8 mouse cellular contexts compared by ENCODE assay signal in the genomic region with DNA sequence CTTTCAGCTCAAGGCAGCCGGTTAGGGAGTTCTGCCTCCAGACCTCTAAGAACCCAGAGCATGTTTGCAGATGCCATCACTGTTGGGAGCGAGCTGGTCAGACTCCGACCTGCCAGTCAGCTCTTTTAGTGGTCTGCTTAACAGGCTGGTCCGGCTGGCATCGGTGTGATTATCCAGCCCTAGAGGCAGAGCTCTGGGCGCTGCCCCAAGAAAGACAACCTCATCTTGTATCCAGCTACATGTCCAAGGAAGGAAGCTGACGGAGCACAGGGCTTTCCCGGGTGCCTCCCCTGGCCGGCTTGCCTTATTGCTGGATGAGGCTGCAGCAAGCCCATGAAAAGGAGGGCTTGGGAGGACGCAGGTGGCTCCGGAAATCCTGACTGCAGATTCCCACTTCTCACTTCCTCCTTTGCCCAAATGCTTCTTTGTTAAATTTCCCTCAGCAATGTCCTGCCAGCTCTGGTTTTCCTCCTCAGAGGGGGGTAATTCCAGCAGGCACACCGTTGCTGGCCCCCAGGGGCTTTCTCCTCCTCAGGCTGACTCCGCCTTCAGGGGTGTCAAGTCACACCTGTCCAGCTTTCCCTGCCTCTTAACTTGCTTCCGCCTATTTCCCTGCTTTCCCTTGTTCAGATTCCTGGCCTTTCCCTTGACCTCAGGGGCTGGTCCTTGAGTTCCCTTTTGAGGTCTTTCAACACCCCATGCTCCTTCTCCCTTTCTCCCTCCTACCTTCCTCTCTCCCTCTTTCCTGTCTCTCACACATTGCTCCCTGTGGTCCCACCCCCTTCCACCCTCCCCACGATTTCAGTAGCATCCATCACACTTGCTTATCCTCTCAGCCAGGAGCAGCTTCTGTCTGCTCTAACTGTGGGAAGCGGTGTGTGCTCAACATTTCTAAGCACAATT. TPM values are rescaled to one million over a fixed set of nuclear protein-coding genes. Genes with fewer than 3 reads are reported as not detected.
A peak's percentile ranks its signal among the peaks of the same experiment; 100 is the strongest.
DNase-seq lines count a peak whose midpoint lies in the region; ATAC-seq and TF ChIP-seq lines count a peak whose summit lies in the region.
"Had no signal": no experiment of that assay in that cellular context is flagged by ENCODE, and none has a peak within 500 bp of the region (broad histone marks: within the 10 kb centered on the region; RNA-seq: fewer than 3 reads in every experiment).

No protein-coding gene starts in this region.

- peak overlapping the region; percentile 32 for H3K4me3 ChIP-seq in embryonic facial prominence, embryonic 10.5 days
- H3K4me3 ChIP-seq in lung, embryonic 14.5 days (ENCODE audit: low read depth, low read length) = no peak overlapping the region
- no peak overlapping the region for H3K4me3 ChIP-seq in thymus, adult 2 months (ENCODE audit: control insufficient read depth, insufficient read depth, low read length)

- peaks cover 33% of the 10 kb centered on the region for H3K4me1 ChIP-seq in embryonic facial prominence, embryonic 10.5 days
- H3K4me1 ChIP-seq in lung, embryonic 14.5 days (ENCODE audit: insufficient read depth) = peaks cover 11% of the 10 kb centered on the region
- H3K4me1 ChIP-seq in thymus, adult 2 months (replicated peaks; ENCODE audit: control insufficient read depth, insufficient read depth, low read length) = no peaks in the 10 kb centered on the region

- H3K36me3 ChIP-seq in embryonic facial prominence, embryonic 10.5 days (replicated peaks) = no peaks in the 10 kb centered on the region
- no peaks in the 10 kb centered on the region; the same call in 1 of the 2 replicates for H3K36me3 ChIP-seq in lung, embryonic 14.5 days (ENCODE audit: insufficient read depth)
- no peaks in the 10 kb centered on the region for H3K36me3 ChIP-seq in thymus, adult 2 months (ENCODE audit: control insufficient read depth, insufficient read depth, low read length)

- H3K9ac ChIP-seq in lung, embryonic 14.5 days = peak overlapping the region; percentile 38; the same call in 1 of the 2 replicates

- no peak for TF ChIP-seq CTCF in lung, embryonic 14.5 days (IDR thresholded peaks at IDR 0.05; ENCODE audit: low read depth)
- TF ChIP-seq CTCF in thymus, adult 2 months (IDR thresholded peaks at IDR 0.05; ENCODE audit: borderline replicate concordance, control insufficient read depth, extremely low read depth, insufficient read depth, low read length, poor library complexity) = no peak

- 19% methylated on average over 16 of the region's 16 CpGs for WGBS in embryonic facial prominence, embryonic 10.5 days
- 13% methylated on average over 16 of the region's 16 CpGs for WGBS in lung, embryonic 14.5 days
- 74% methylated on average over 16 of the region's 16 CpGs for WGBS in thymus, adult 2 months

- H3K9me3 ChIP-seq in embryonic facial prominence, embryonic 10.5 days = no peaks in the 10 kb centered on the region
- no peaks in the 10 kb centered on the region for H3K9me3 ChIP-seq in lung, embryonic 14.5 days (ENCODE audit: low read depth, low read length)

- H3K4me2 ChIP-seq in lung, embryonic 14.5 days = peak overlapping the region; percentile 56

- H3K27me3 ChIP-seq in embryonic facial prominence, embryonic 10.5 days (replicated peaks; ENCODE audit: low read depth, poor library complexity, severe bottlenecking) = no peaks in the 10 kb centered on the region
- H3K27me3 ChIP-seq in lung, embryonic 14.5 days (ENCODE audit: insufficient read depth, low read length) = no peaks in the 10 kb centered on the region
- H3K27me3 ChIP-seq in thymus, adult 2 months (ENCODE audit: control insufficient read depth, insufficient read depth, low read length) = no peaks in the 10 kb centered on the region

- peak; percentile 73 for DNase-seq in cerebellum, adult 11 months
- peak; percentile 24 for DNase-seq in embryonic facial prominence, embryonic 10.5 days (ENCODE audit: low spot score)
- DNase-seq in heart, adult 9 months (ENCODE audit: low spot score in 2 of 2) = peak; percentile 78 to 79
- DNase-seq in kidney, adult 9 months = peak; percentile 38
- DNase-seq in lung, embryonic 14.5 days = peak; percentile 49
- DNase-seq in right cerebral cortex, postnatal 25 days = peak; percentile 40
- no peak for DNase-seq in thymus, adult 2 months

- peak; percentile 42 for ATAC-seq in lung, embryonic 14.5 days (ENCODE audit: insufficient read depth)

- peak overlapping the region; percentile 19 for H3K27ac ChIP-seq in embryonic facial prominence, embryonic 10.5 days (replicated peaks)
- H3K27ac ChIP-seq in lung, embryonic 14.5 days (ENCODE audit: low read depth) = peak overlapping the region; percentile 2; the same call in 1 of the 2 replicates
- H3K27ac ChIP-seq in thymus, adult 2 months (ENCODE audit: control insufficient read depth, insufficient read depth, low read length) = no peak overlapping the region
- H3K27ac ChIP-seq: macrophage had no signal

- no peak for TF ChIP-seq POLR2A in thymus, adult 2 months (IDR thresholded peaks at IDR 0.05; ENCODE audit: control insufficient read depth, extremely low read depth, insufficient read depth, low read length, poor library complexity)

RNA-seq across cellular contexts. Expression of gene Plcb4, which starts 58.7 kb away (rescaled TPM):
- polyA plus RNA-seq in embryonic facial prominence, embryonic 10.5 days (2016; fragmentation: Nextera tagmentation; extraction: Ambion mirVana) = 13.2 and 16.1 TPM in 2 replicates
- 20.1 and 20.5 TPM in 2 replicates for polyA plus RNA-seq in lung, embryonic 14.5 days (2014; fragmentation: Nextera tagmentation; extraction: Ambion mirVana)
- polyA plus RNA-seq in thymus, adult 2 months (2012; rRNA removed) = 3.5 and 3.7 TPM in 2 replicates
